13 mouse cellular contexts compared by ENCODE assay signal in the genomic region with DNA sequence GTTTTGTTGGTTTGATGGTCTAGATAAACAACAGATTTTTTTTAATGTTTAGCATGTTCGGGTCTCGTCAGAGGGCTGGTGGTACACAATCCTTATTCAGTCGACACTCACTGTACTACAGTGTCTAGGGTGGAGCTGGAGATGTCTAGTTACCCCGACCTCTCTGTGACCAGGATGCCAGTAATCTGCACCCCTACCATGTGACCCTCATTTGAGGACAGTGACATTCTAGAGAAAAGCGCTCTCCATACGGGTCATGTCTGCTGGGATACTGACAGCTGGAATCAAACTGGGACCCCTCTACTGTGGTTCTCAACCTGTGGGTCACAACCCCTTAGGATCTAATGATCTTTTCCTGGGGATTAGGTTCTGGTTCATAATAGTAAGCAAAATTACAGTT. TPM values are rescaled to one million over a fixed set of nuclear protein-coding genes. Genes with fewer than 3 reads are reported as not detected.
DNase-seq lines count a peak whose midpoint lies in the region; ATAC-seq and TF ChIP-seq lines count a peak whose summit lies in the region.
"Had no signal": no experiment of that assay in that cellular context is flagged by ENCODE, and none has a peak within 500 bp of the region (broad histone marks: within the 10 kb centered on the region; RNA-seq: fewer than 3 reads in every experiment).

No protein-coding gene starts in this region.

- H3K36me3 ChIP-seq in heart, embryonic 14.5 days (ENCODE audit: control insufficient read depth, insufficient read depth, low read length): no peaks in the 10 kb centered on the region
- H3K36me3 ChIP-seq in lung, embryonic 14.5 days (ENCODE audit: insufficient read depth): no peaks in the 10 kb centered on the region
- no peaks in the 10 kb centered on the region for H3K36me3 ChIP-seq in intestine, embryonic 14.5 days (ENCODE audit: control insufficient read depth, insufficient read depth, low read length)
- H3K36me3 ChIP-seq in myocyte (ENCODE audit: control insufficient read depth, insufficient read depth): no peaks in the 10 kb centered on the region
- H3K36me3 ChIP-seq: hindbrain, embryonic 15.5 days; limb, embryonic 15.5 days had no signal

- no peak overlapping the region for H3ac ChIP-seq in myocyte (ENCODE audit: control insufficient read depth, insufficient read length)

- TF ChIP-seq POLR2A in myocyte (IDR thresholded peaks at IDR 0.05; ENCODE audit: insufficient read length, low read depth): no peak

- no peaks in the 10 kb centered on the region for H3K9me3 ChIP-seq in heart, embryonic 14.5 days (ENCODE audit: control insufficient read depth, low read length)
- H3K9me3 ChIP-seq in lung, embryonic 14.5 days (ENCODE audit: low read depth, low read length): no peaks in the 10 kb centered on the region
- H3K9me3 ChIP-seq in intestine, embryonic 14.5 days (ENCODE audit: control insufficient read depth, low read length): no peaks in the 10 kb centered on the region
- H3K9me3 ChIP-seq: hindbrain, embryonic 15.5 days; limb, embryonic 15.5 days had no signal

- H3K79me2 ChIP-seq in myocyte (ENCODE audit: control insufficient read depth, insufficient read depth): no peaks in the 10 kb centered on the region

- H3K27ac ChIP-seq in heart, embryonic 14.5 days (replicated peaks in 1 of 2; ENCODE audit: control insufficient read depth in 1 of 2, insufficient read depth in 1 of 2, low read depth in 2 of 2, low read length in 2 of 2): no peak overlapping the region
- H3K27ac ChIP-seq in lung, embryonic 14.5 days (ENCODE audit: low read depth): no peak overlapping the region
- H3K27ac ChIP-seq in intestine, embryonic 14.5 days (ENCODE audit: low read depth): no peak overlapping the region
- H3K27ac ChIP-seq: hindbrain, embryonic 15.5 days; limb, embryonic 15.5 days had no signal

- H3K27me3 ChIP-seq in heart, embryonic 14.5 days (ENCODE audit: control insufficient read depth, insufficient read depth, low read length): peaks cover 20% of the 10 kb centered on the region
- H3K27me3 ChIP-seq in lung, embryonic 14.5 days (ENCODE audit: insufficient read depth, low read length): peaks cover 28% of the 10 kb centered on the region
- peaks cover 23% of the 10 kb centered on the region for H3K27me3 ChIP-seq in intestine, embryonic 14.5 days (replicated peaks; ENCODE audit: control insufficient read depth, insufficient read depth, low read length)
- H3K27me3 ChIP-seq in myocyte (ENCODE audit: control insufficient read depth, insufficient read depth, insufficient read length): no peaks in the 10 kb centered on the region

- no peak overlapping the region for H3K4me3 ChIP-seq in heart, embryonic 14.5 days (ENCODE audit: control insufficient read depth in 1 of 2, insufficient read depth in 1 of 2, low read depth in 1 of 2, low read length in 2 of 2)
- H3K4me3 ChIP-seq in lung, embryonic 14.5 days (ENCODE audit: low read depth, low read length): no peak overlapping the region
- no peak overlapping the region for H3K4me3 ChIP-seq in intestine, embryonic 14.5 days (ENCODE audit: low read depth, low read length)
- no peak overlapping the region for H3K4me3 ChIP-seq in myocyte

- DNase-seq in heart, adult 9 months (ENCODE audit: low spot score in 2 of 2): no peak
- DNase-seq in lung, embryonic 14.5 days: no peak
- no peak for DNase-seq in lung, postnatal 36 days
- no peak for DNase-seq in intestine, embryonic 14.5 days (ENCODE audit: low spot score)
- DNase-seq in cerebellum, postnatal 4 days (ENCODE audit: low spot score in 2 of 2): no peak
- DNase-seq in urinary bladder, postnatal 36 days (ENCODE audit: low spot score in 2 of 2): no peak
- DNase-seq: cerebellum, postnatal 10 days; thymus, postnatal 25 days had no signal

- WGBS in heart, embryonic 14.5 days: 54% methylated on average over 6 of the region's 6 CpGs
- 57% methylated on average over 6 of the region's 6 CpGs for WGBS in lung, embryonic 14.5 days
- 65% methylated on average over 6 of the region's 6 CpGs for WGBS in intestine, embryonic 14.5 days

- H3K4me1 ChIP-seq in heart, embryonic 14.5 days (ENCODE audit: control insufficient read depth in 2 of 2, insufficient read depth in 2 of 2, low read length in 2 of 2): peaks cover 5 to 8% of the 10 kb centered on the region in 2 experiments
- H3K4me1 ChIP-seq in lung, embryonic 14.5 days (ENCODE audit: insufficient read depth): no peaks in the 10 kb centered on the region
- H3K4me1 ChIP-seq in intestine, embryonic 14.5 days (replicated peaks; ENCODE audit: control insufficient read depth, insufficient read depth, low read length): 0 out of 2 replicates have a peak, but pooled peaks cover 3% of the 10 kb centered on the region

- H3K4me2 ChIP-seq in heart, embryonic 14.5 days (ENCODE audit: low read length): peak overlapping the region; percentile 38; the same call in 1 of the 2 replicates
- H3K4me2 ChIP-seq in lung, embryonic 14.5 days: peak overlapping the region; percentile 26; the same call in 1 of the 2 replicates
- peak overlapping the region; percentile 36; the same call in 1 of the 2 replicates for H3K4me2 ChIP-seq in intestine, embryonic 14.5 days (ENCODE audit: low read length)
- H3K4me2 ChIP-seq in myocyte (ENCODE audit: low read depth): peak overlapping the region; percentile 41
- H3K4me2 ChIP-seq: limb, embryonic 15.5 days had no signal

- no peak for TF ChIP-seq CTCF in lung, embryonic 14.5 days (IDR thresholded peaks at IDR 0.05; ENCODE audit: low read depth)

- H3K9ac ChIP-seq in heart, embryonic 14.5 days (ENCODE audit: low read length): no peak overlapping the region
- no peak overlapping the region for H3K9ac ChIP-seq in lung, embryonic 14.5 days
- no peak overlapping the region for H3K9ac ChIP-seq in intestine, embryonic 14.5 days (ENCODE audit: low read length)
- H3K9ac ChIP-seq: hindbrain, embryonic 15.5 days; limb, embryonic 15.5 days had no signal

- ATAC-seq in heart, embryonic 14.5 days (ENCODE audit: insufficient number of reproducible peaks, insufficient read depth, low FRiP score, low read depth): no peak
- no peak for ATAC-seq in lung, embryonic 14.5 days (ENCODE audit: insufficient read depth)
- ATAC-seq in intestine, embryonic 14.5 days (replicated peaks; ENCODE audit: low FRiP score, low TSS enrichment, low read depth): no peak
- ATAC-seq: forebrain, embryonic 16.5 days had no signal

TF ChIP-seq in myocyte, 11 proteins besides CTCF, POLR2A, EP300 and RAD21:
- TF ChIP-seq TCF3 (IDR thresholded peaks at IDR 0.05; ENCODE audit: insufficient read length, low read depth) (no peak), SRF (IDR thresholded peaks at IDR 0.05; ENCODE audit: control insufficient read depth, insufficient read length, low read depth) (no peak), REST (IDR thresholded peaks at IDR 0.05; ENCODE audit: insufficient read depth, insufficient read length) (no peak), TCF12 (IDR thresholded peaks at IDR 0.05; ENCODE audit: insufficient read depth, poor library complexity, severe bottlenecking) (no peak), USF1 (IDR thresholded peaks at IDR 0.05; ENCODE audit: low read depth) (no peak), E2F4 (IDR thresholded peaks at IDR 0.05; ENCODE audit: insufficient read depth) (no peak), CEBPB (IDR thresholded peaks at IDR 0.05; ENCODE audit: insufficient read depth, poor library complexity, severe bottlenecking) (no peak), MAX (IDR thresholded peaks at IDR 0.05; ENCODE audit: low read depth) (no peak)

RNA-seq across cellular contexts. Expression of gene Parp14, which starts 1.7 kb away (rescaled TPM):
- polyA plus RNA-seq in heart, embryonic 14.5 days (2014; fragmentation: Nextera tagmentation; extraction: Ambion mirVana): 1.1 and 1.3 TPM in 2 replicates
- polyA plus RNA-seq in lung, embryonic 14.5 days (2014; fragmentation: Nextera tagmentation; extraction: Ambion mirVana): 0.58 and 0.74 TPM in 2 replicates
- polyA plus RNA-seq in intestine, embryonic 14.5 days (2014; fragmentation: Nextera tagmentation; extraction: Ambion mirVana): 1.6 and 2.1 TPM in 2 replicates
- polyA plus RNA-seq in myocyte (2012; fragmentation: generic; extraction: Trizol): 0.23 TPM
